Mouse (Mus musculus): ENCODE data around the gene Sowaha.
"Not testable (repeated sequence)": the region's sequence is repeated elsewhere in the genome, so short reads cannot be mapped to it uniquely, and the experiment has no call there.

The Sowaha gene

DNA sequence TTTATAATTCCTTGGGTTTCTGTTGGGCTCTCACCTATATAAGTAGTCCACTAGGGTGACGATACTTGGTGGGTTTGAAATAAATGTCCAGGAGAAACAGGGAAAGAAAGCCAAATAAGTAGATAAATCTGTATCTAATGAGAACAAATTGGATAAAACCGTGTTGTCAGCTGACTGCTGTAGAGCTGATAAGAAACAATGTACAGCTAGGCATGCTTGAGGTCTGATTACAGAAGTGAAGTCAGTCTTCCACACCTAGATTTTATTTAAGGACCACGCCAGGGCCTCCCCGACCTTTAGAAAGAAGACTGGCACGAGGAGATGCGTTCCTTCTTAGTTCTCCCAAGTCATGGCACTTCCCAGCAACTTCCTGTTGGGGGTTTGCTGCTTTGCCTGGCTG is 47.0 kb downstream of the Sowaha start:
- DNase-seq = no peak

- DNase-seq = no peak
These were observed 48.6 kb downstream of the Sowaha start for GRCm38 (mm10) chr11:53431347-53432056.

DNA sequence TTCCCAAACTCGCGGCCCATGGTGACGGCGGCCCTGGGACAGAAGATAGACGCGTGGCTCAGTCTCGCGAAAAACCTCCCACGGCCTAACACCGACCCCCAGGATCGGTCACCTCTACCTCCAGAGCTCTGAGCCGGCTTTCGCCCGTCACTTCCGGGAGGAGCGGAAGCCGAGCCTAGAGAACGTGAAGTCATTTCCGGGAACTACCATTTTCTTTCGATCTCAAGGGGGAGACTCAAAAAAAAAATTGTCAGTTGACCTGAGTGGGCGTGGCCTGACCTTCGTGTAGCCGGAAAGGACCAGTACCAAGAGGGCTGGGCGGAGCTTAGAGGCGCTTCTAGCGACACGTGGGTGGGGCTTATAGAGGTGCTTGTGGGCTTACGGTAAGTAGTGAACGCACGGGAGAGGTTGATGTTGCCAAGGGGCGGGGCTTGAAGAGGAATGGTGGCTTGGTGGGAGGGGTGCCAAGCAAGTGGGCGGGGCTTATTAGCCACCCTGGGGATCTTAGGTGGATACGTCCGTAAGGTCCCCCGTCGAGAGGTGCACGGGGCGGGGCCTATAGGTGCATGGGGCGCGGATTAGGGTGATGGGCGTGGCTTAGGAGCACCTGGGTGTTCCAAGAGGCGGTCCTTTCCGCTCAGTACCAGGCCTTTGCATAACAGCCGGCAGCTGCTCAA is 49.3 kb downstream of the Sowaha start, which contains the start of the genes Uqcrq and Gdf9:
Uqcrq (minus strand) TSS at position 162 of the 677 bp plus-strand sequence.
Gdf9 (plus strand) TSS at position 354 of the 677 bp plus-strand sequence.
- peak; percentile 99 to 100 for DNase-seq

GRCm38 (mm10) chr11:53430300-53430669 is 49.8 kb downstream of the Sowaha start:
- DNase-seq = no peak

DNA sequence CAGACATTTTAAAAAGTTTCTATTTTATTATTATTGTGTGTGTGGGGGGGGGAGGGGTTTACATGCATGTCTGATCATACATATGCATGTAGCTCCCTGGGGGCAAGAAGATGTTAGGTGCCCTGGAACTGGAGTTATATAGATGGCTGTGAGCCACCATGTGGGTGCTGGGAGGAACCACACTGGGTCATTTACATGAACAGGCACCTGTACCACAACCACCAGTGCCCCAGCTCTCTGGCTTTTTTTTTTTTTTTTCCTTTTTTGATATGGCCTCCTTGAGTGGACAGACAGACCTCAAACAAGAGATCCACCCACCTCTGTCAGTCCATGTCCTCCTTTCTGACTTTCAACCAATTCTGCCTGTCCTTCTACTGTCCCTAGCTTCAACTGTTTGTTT is 50.9 kb downstream of the Sowaha start:
- peak in 1 of 2 experiments; percentile 14 for DNase-seq

DNA sequence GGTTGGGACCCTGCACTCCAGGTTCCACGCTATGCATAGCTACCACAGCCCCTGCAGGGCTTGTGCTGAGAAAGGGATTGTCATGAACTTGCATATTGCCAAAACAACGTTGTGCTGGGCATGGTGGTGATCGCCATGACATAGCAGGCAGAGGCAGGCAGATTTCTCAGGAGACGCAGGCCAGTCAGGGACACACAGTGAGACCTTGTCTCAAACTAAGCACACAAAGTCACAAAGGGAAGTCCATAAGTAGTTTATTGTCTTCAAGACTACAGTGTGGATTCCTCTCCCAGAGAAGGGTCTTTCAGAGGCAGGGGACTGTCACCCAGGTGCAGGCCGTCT is 51.4 kb downstream of the Sowaha start:
- no peak for DNase-seq

- no peak for DNase-seq
These were observed 51.9 kb downstream of the Sowaha start for GRCm38 (mm10) chr11:53427993-53428715.

GRCm38 (mm10) chr11:53426914-53427313 is 53.2 kb downstream of the Sowaha start:
- DNase-seq = not testable (repeated sequence)
